Mouse (Mus musculus): Measurements from ENCODE around the gene Tarbp2. TPM values are rescaled to one million over a fixed set of nuclear protein-coding genes. Genes with fewer than 3 reads are reported as not detected.

Gene Tarbp2
- total and polyA plus RNA-seq, 3 experiments, result 62.2 to 105 (median 75.6) TPM

DNA sequence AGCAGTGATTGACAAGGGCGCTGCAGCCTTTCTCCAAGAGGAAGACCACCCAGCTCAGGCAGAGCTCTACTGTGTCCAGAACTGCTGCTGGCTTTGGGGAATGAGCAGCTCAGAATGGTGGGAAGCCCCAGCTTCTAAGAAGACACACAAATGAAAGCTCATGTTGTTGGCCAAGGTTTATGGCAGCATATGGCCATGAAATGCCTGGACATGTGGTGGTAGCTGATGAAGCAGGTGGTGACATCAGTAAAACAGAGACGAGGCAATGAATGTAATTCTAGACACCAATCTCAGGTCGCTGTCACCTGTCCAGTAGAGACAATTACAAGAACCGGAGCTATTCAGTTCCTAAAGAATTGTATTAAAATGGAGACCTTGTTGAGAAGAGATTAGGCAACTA lies 26.8 kb downstream of the Tarbp2 start:
- no peaks in the 10 kb centered on the region for H3K27me3 ChIP-seq (replicated peaks)
- no peak overlapping the region for H3K4me3 ChIP-seq (replicated peaks in 1 of 3; ENCODE audit: low read depth in 2 of 3, low read length in 2 of 3, poor library complexity in 1 of 3)
- H3K4me1 ChIP-seq (ENCODE audit: control insufficient read depth in 1 of 2, insufficient read depth in 2 of 2), result no peaks in the 10 kb centered on the region
- H3K36me3 ChIP-seq (replicated peaks in 1 of 2; ENCODE audit: control insufficient read depth in 1 of 2, insufficient read depth in 1 of 2, low read length in 1 of 2), result peaks cover 49 to 74% of the 10 kb centered on the region in 2 experiments
- H3K79me2 ChIP-seq (replicated peaks; ENCODE audit: control insufficient read depth, extremely low read depth, insufficient read depth, poor library complexity, severe bottlenecking), result no peaks in the 10 kb centered on the region
- H3K9me3 ChIP-seq (replicated peaks; ENCODE audit: low read length), result no peaks in the 10 kb centered on the region
- no peak overlapping the region for H3K27ac ChIP-seq (ENCODE audit: insufficient read depth, low read depth)
- dilution Hi-C loops (cut with MboI; ENCODE audit: extremely low pct_ligation_motif_present, extremely low pct_unique_long_range_greater_than_20kb, low sequenced_read_pairs), result no loop called here
- no peak for TF ChIP-seq POLR2A (IDR thresholded peaks at IDR 0.05; ENCODE audit: low read depth, low read length)
- no peak for TF ChIP-seq UBTF (IDR thresholded peaks at IDR 0.05; ENCODE audit: low read depth, low read length)
- TF ChIP-seq PAX5 (IDR thresholded peaks at IDR 0.05; ENCODE audit: low read length), result no peak
- TF ChIP-seq ZKSCAN1 (IDR thresholded peaks at IDR 0.05; ENCODE audit: borderline replicate concordance, low read depth, low read length), result no peak
- no peak for TF ChIP-seq NELFE (IDR thresholded peaks at IDR 0.05; ENCODE audit: low read depth, low read length)
- TF ChIP-seq CHD2 (IDR thresholded peaks at IDR 0.05; ENCODE audit: low read length), result no peak
- no peak for TF ChIP-seq JUN (IDR thresholded peaks at IDR 0.05; ENCODE audit: insufficient read depth, low read depth, low read length)
- no peak for TF ChIP-seq ZMIZ1 (IDR thresholded peaks at IDR 0.05; ENCODE audit: low read depth, low read length)
- TF ChIP-seq USF1 (IDR thresholded peaks at IDR 0.05; ENCODE audit: low read depth, low read length), result no peak
- TF ChIP-seq MYC (IDR thresholded peaks at IDR 0.05; ENCODE audit: low read depth, low read length), result no peak
- TF ChIP-seq ZNF384 (IDR thresholded peaks at IDR 0.05; ENCODE audit: low read depth, low read length), result no peak
- no peak for TF ChIP-seq SMC3 (IDR thresholded peaks at IDR 0.05; ENCODE audit: low read depth, low read length)
- no peak for TF ChIP-seq JUND (conservative IDR thresholded peaks at IDR 0.05; ENCODE audit: low read depth, low read length)
- TF ChIP-seq KAT2A (IDR thresholded peaks at IDR 0.05; ENCODE audit: insufficient replicate concordance, low read length), result no peak
- TF ChIP-seq CHD1 (IDR thresholded peaks at IDR 0.05; ENCODE audit: low read depth, low read length), result no peak
- no peak overlapping the region for H3K9ac ChIP-seq (ENCODE audit: insufficient read depth, low read depth)
- no peak for DNase-seq (ENCODE audit: extremely low read depth)
- no peak overlapping the region for H3K4me2 ChIP-seq (ENCODE audit: insufficient read depth, low read depth, poor library complexity, severe bottlenecking)
- in situ Hi-C loops (cut with MboI; ENCODE audit: low pct_ligation_motif_present, low pct_unique_long_range_greater_than_20kb, low sequenced_read_pairs), result loop anchor here (10.0 kb wide), 1 partner anchor 120 kb away; no protein-coding TSS in a partner anchor

DNA sequence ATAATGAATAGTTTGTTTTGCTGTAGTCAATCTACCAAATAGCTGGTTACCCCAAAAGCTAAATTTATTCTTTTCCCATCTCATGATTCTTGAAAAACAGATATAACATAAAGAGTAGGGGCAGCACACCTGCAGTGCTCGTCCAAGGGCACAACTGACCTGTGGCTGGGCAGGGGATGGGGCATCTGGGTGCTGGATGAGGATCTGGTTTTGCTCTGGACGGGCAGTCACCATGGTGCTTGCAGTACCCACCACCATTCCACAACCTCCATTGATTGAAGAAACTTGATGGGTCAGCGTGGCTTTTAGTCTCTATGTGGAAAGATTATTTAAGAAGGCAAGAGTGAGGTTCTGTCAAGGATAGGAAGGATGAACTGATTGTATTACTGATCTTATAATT lies 28.3 kb downstream of the Tarbp2 start:
- H3K36me3 ChIP-seq (replicated peaks in 1 of 2; ENCODE audit: control insufficient read depth in 1 of 2, insufficient read depth in 1 of 2, low read length in 1 of 2), result peaks cover 38 to 65% of the 10 kb centered on the region in 2 experiments
- dilution Hi-C loops (cut with MboI; ENCODE audit: extremely low pct_ligation_motif_present, extremely low pct_unique_long_range_greater_than_20kb, low sequenced_read_pairs), result no loop called here

More for the DNA sequence above, 28.3 kb downstream of the Tarbp2 start:
- DNase-seq (ENCODE audit: extremely low read depth), result no peak
- no peak overlapping the region for H3K27ac ChIP-seq (ENCODE audit: insufficient read depth, low read depth)
- H3K79me2 ChIP-seq (replicated peaks; ENCODE audit: control insufficient read depth, extremely low read depth, insufficient read depth, poor library complexity, severe bottlenecking), result no peaks in the 10 kb centered on the region
- H3K4me3 ChIP-seq (replicated peaks in 1 of 3; ENCODE audit: low read depth in 2 of 3, low read length in 2 of 3, poor library complexity in 1 of 3), result no peak overlapping the region
- no peaks in the 10 kb centered on the region for H3K9me3 ChIP-seq (replicated peaks; ENCODE audit: low read length)
- no peaks in the 10 kb centered on the region for H3K27me3 ChIP-seq (replicated peaks)
- in situ Hi-C loops (cut with MboI; ENCODE audit: low pct_ligation_motif_present, low pct_unique_long_range_greater_than_20kb, low sequenced_read_pairs), result loop anchor here (10.0 kb wide), 1 partner anchor 119 kb away; no protein-coding TSS in a partner anchor
- H3K4me1 ChIP-seq (ENCODE audit: control insufficient read depth in 1 of 2, insufficient read depth in 2 of 2), result no peaks in the 10 kb centered on the region
- H3K4me2 ChIP-seq (ENCODE audit: insufficient read depth, low read depth, poor library complexity, severe bottlenecking), result no peak overlapping the region
- TF ChIP-seq MAFK (IDR thresholded peaks at IDR 0.05; ENCODE audit: insufficient replicate concordance, low read length), result no peak
- TF ChIP-seq IRF4 (IDR thresholded peaks at IDR 0.05; ENCODE audit: low read depth, low read length), result no peak
- TF ChIP-seq SIN3A (IDR thresholded peaks at IDR 0.05; ENCODE audit: low read length), result no peak
- H3K9ac ChIP-seq (ENCODE audit: insufficient read depth, low read depth), result no peak overlapping the region

Data from CH12.LX (cell line).